Mouse (Mus musculus) intestine, embryonic 14.5 days (tissue): ENCODE measurements around the gene Catsper3. TPM values are rescaled to one million over a fixed set of nuclear protein-coding genes. Genes with fewer than 3 reads are reported as not detected.

Experiments
- ATAC-seq: fragments of 200-750 bp; cut with Nextera tagmentation; replicated peaks from 2 replicates; pipeline ENCODE4 v1.8.0; 2017; ENCODE audit warnings: low read depth, moderate number of reproducible peaks, moderate TSS enrichment, moderate library complexity; ENCODE audit not compliant: low FRiP score, low TSS enrichment
- DNase-seq: peaks from one replicate; pipeline ENCODE4 v3.0.0-alpha.2; 2018; ENCODE audit warnings: low spot score
- H3K27ac ChIP-seq: fragments of 300-500 bp; sonication (generic); 2 replicates; pipeline ENCODE4 v1.5.1; 2014; ENCODE audit warnings: low read depth, mild to moderate bottlenecking, control low read depth
- H3K27me3 ChIP-seq: fragments of 300-500 bp; sonication (generic); replicated peaks from 2 replicates; pipeline ENCODE4 v1.6.1; 2014; ENCODE audit warnings: low read length, control low read depth; ENCODE audit not compliant: control insufficient read depth, insufficient read depth
- H3K36me3 ChIP-seq: fragments of 300-500 bp; sonication (generic); 2 replicates; pipeline ENCODE4 v1.6.1; 2014; ENCODE audit warnings: low read length, control low read depth; ENCODE audit not compliant: control insufficient read depth, insufficient read depth
- H3K4me1 ChIP-seq: fragments of 300-500 bp; sonication (generic); replicated peaks from 2 replicates; pipeline ENCODE4 v1.6.1; 2014; ENCODE audit warnings: low read length, control low read depth, mixed read lengths; ENCODE audit not compliant: control insufficient read depth, insufficient read depth
- H3K4me2 ChIP-seq: fragments of 300-500 bp; sonication (generic); 2 replicates; pipeline ENCODE4 v1.6.1; 2014; ENCODE audit warnings: low read length
- H3K4me3 ChIP-seq: fragments of 300-500 bp; sonication (generic); 2 replicates; pipeline ENCODE4 v1.5.1; 2014; ENCODE audit warnings: low read depth, low read length, control low read depth, mixed read lengths
- H3K9ac ChIP-seq: fragments of 300-500 bp; sonication (generic); 2 replicates; pipeline ENCODE4 v1.6.1; 2014; ENCODE audit warnings: mild to moderate bottlenecking, low read length
- H3K9me3 ChIP-seq: fragments of 300-500 bp; sonication (generic); 2 replicates; pipeline ENCODE4 v1.6.1; 2016; ENCODE audit warnings: low read length, control low read depth; ENCODE audit not compliant: control insufficient read depth
- WGBS: fragments of 180-500 bp; shearing (Covaris S2); extraction: QIAGEN DNeasy Blood & Tissue Kit; methylation state at CpG from one replicate; pipeline ENCODE4 v1.1.7; 2014; 5-methylcytosine and 5-hydroxymethylcytosine counted together
- polyA plus RNA-seq: library from polyadenylated mRNA; unstranded; fragments of >200 nt; fragmentation: Nextera tagmentation; extraction: Ambion mirVana; gene quantifications from 2 replicates; pipeline ENCODE4 v1.2.1, GENCODE M21; 2014

The Catsper3 gene
- polyA plus RNA-seq, 1 experiment from 2014 or later = 0.23 TPM

GRCm38 (mm10) chr13:55855793-55856192, 71.4 kb downstream of the Catsper3 start:
- H3K27ac ChIP-seq = no peak overlapping the region

GRCm38 (mm10) chr13:55858463-55858862, 74.1 kb downstream of the Catsper3 start:
- Histone ChIP-seq H3K9ac (no peak overlapping the region), H3K9me3 (no peaks in the 10 kb centered on the region), H3K4me1 (no peaks in the 10 kb centered on the region), H3K4me3 (no peak overlapping the region), H3K27ac (no peak overlapping the region), H3K4me2 (no peak overlapping the region), H3K36me3 (no peaks in the 10 kb centered on the region), H3K27me3 (peaks cover 23% of the 10 kb centered on the region)
- ATAC-seq (no peak), DNase-seq (no peak)
- 93% methylated on average over 5 of the region's 5 CpGs for WGBS

More at GRCm38 (mm10) chr13:55855793-55856192, 71.4 kb downstream of the Catsper3 start:
- no peaks in the 10 kb centered on the region for H3K36me3 ChIP-seq
- no peak overlapping the region for H3K4me3 ChIP-seq
- ATAC-seq (no peak), DNase-seq (no peak)
- no peaks in the 10 kb centered on the region for H3K4me1 ChIP-seq
- H3K27me3 ChIP-seq = peaks cover 38% of the 10 kb centered on the region
- 36% methylated on average over 7 of the region's 7 CpGs for WGBS
- H3K9me3 ChIP-seq = no peaks in the 10 kb centered on the region
- H3K9ac ChIP-seq = no peak overlapping the region
- no peak overlapping the region for H3K4me2 ChIP-seq

Other genes starting within 250 kb of the Catsper3 start
- gene Ddx41, start 247.9 kb upstream of the Catsper3 start, polyA plus RNA-seq = 63.9 and 73.1 TPM in 2 replicates
- 28.8 and 33.6 TPM in 2 replicates for gene Fam193b, start 213.4 kb upstream of the Catsper3 start, polyA plus RNA-seq
- 59.9 and 64.8 TPM in 2 replicates for gene Tmed9, start 210.8 kb upstream of the Catsper3 start, polyA plus RNA-seq
- gene B4galt7, start 184.7 kb upstream of the Catsper3 start, polyA plus RNA-seq = 12.6 and 17.4 TPM in 2 replicates
- gene Caml, start 161.6 kb upstream of the Catsper3 start, polyA plus RNA-seq = 43.3 and 53.9 TPM in 2 replicates
- 40.9 and 44.1 TPM in 2 replicates for gene Ddx46, start 149.5 kb upstream of the Catsper3 start, polyA plus RNA-seq
- gene B230219D22Rik, start 91.4 kb upstream of the Catsper3 start, polyA plus RNA-seq = 66.2 and 66.4 TPM in 2 replicates
- gene Txndc15, start 69.9 kb upstream of the Catsper3 start, polyA plus RNA-seq = 71.0 and 75.9 TPM in 2 replicates
- 60.1 and 64.2 TPM in 2 replicates for gene Pcbd2, start 57.2 kb upstream of the Catsper3 start, polyA plus RNA-seq
- 20.3 and 22.2 TPM in 2 replicates for gene Pitx1, start 51.6 kb downstream of the Catsper3 start, polyA plus RNA-seq